Mouse (Mus musculus) kidney, postnatal 0 days (tissue): ENCODE measurements at regions not wholly inside any gene's neighbourhood (a gene's known extent, or its start where the extent isn't known, plus 50 kb on each side); places are given as distances from the start of the nearest gene placed in this dataset.

Source experiments
- ATAC-seq: fragments of 200-750 bp; cut with Nextera tagmentation; replicated peaks from 2 replicates; pipeline ENCODE4 v1.8.0; 2017; ENCODE audit warnings: low read depth, moderate number of reproducible peaks, moderate TSS enrichment, moderate library complexity; ENCODE audit not compliant: low FRiP score
- DNase-seq: peaks from one replicate; pipeline ENCODE4 v3.0.0-alpha.2; 2016; ENCODE audit warnings: low spot score
- H3K27ac ChIP-seq: fragments of 300-500 bp; sonication (generic); 2 replicates; pipeline ENCODE4 v1.5.1; 2014; ENCODE audit warnings: mild to moderate bottlenecking
- H3K27me3 ChIP-seq: fragments of 300-500 bp; sonication (generic); 2 replicates; pipeline ENCODE4 v1.6.1; 2014; ENCODE audit warnings: low read length, mixed read lengths; ENCODE audit not compliant: insufficient read depth
- H3K36me3 ChIP-seq: fragments of 300-500 bp; sonication (generic); 2 replicates; pipeline ENCODE4 v1.6.1; 2014; ENCODE audit warnings: low read length, mixed read lengths; ENCODE audit not compliant: insufficient read depth
- H3K4me1 ChIP-seq: fragments of 300-500 bp; sonication (generic); replicated peaks from 2 replicates; pipeline ENCODE4 v1.6.1; 2014; ENCODE audit warnings: antibody characterized with exemption, low read length, mixed read lengths; ENCODE audit not compliant: insufficient read depth
- H3K4me2 ChIP-seq: fragments of 300-500 bp; sonication (generic); 2 replicates; pipeline ENCODE4 v1.6.1; 2014; ENCODE audit warnings: mild to moderate bottlenecking, low read length, moderate library complexity, mixed read lengths
- H3K4me3 ChIP-seq: fragments of 300-500 bp; sonication (generic); replicated peaks from 2 replicates; pipeline ENCODE4 v1.5.1; 2014; ENCODE audit warnings: low read depth, low read length
- H3K9ac ChIP-seq: fragments of 300-500 bp; sonication (generic); 2 replicates; pipeline ENCODE4 v1.6.1; 2014; ENCODE audit warnings: low read depth, low read length
- H3K9me3 ChIP-seq: fragments of 300-500 bp; sonication (generic); replicated peaks from 2 replicates; pipeline ENCODE4 v1.6.1; 2016; ENCODE audit warnings: low read length, inconsistent platforms, mixed read lengths
- CTCF ChIP-seq: IDR thresholded peaks from 2 replicates; pipeline ENCODE4 v1.5.1; 2016; ENCODE audit warnings: antibody characterized with exemption, low read depth, mild to moderate bottlenecking, moderate library complexity
- WGBS: fragments of 180-500 bp; shearing (Covaris S2); extraction: QIAGEN DNeasy Blood & Tissue Kit; methylation state at CpG from one replicate; pipeline ENCODE4 v1.1.7; 2014; 5-methylcytosine and 5-hydroxymethylcytosine counted together

- H3K27ac ChIP-seq: no peak overlapping the region
- no peaks in the 10 kb centered on the region for H3K36me3 ChIP-seq
- DNase-seq (no peak), ATAC-seq (no peak)
- H3K27me3 ChIP-seq: peaks cover 82% of the 10 kb centered on the region
- H3K4me3 ChIP-seq: no peak overlapping the region
- H3K4me1 ChIP-seq: no peaks in the 10 kb centered on the region; the same call in 1 of the 2 replicates
- H3K4me2 ChIP-seq: no peak overlapping the region
- H3K9me3 ChIP-seq: no peaks in the 10 kb centered on the region
- TF ChIP-seq CTCF: no peak
- WGBS: 3% methylated on average over 12 of the region's 12 CpGs
- no peak overlapping the region for H3K9ac ChIP-seq
These were observed 157.4 kb upstream of the Cypt12 start for GRCm38 (mm10) chr3:17790816-17791215.

GRCm38 (mm10) chr3:17791381-17792320 is 156.6 kb upstream of the Cypt12 start:
- H3K27ac ChIP-seq: no peak overlapping the region
- ATAC-seq (no peak), DNase-seq (no peak)
- peaks cover 81% of the 10 kb centered on the region for H3K27me3 ChIP-seq
- H3K4me2 ChIP-seq: no peak overlapping the region
- no peaks in the 10 kb centered on the region; the same call in 1 of the 2 replicates for H3K4me1 ChIP-seq
- H3K9ac ChIP-seq: no peak overlapping the region
- WGBS: 18% methylated on average over 8 of the region's 8 CpGs
- no peak for TF ChIP-seq CTCF
- no peaks in the 10 kb centered on the region for H3K9me3 ChIP-seq
- no peak overlapping the region for H3K4me3 ChIP-seq
- H3K36me3 ChIP-seq: no peaks in the 10 kb centered on the region

- DNase-seq (no peak), ATAC-seq (no peak)
- Histone ChIP-seq H3K27me3 (peaks cover 81% of the 10 kb centered on the region), H3K36me3 (no peaks in the 10 kb centered on the region), H3K4me2 (no peak overlapping the region), H3K9ac (no peak overlapping the region), H3K27ac (no peak overlapping the region), H3K4me3 (no peak overlapping the region), H3K4me1 (no peaks in the 10 kb centered on the region), H3K9me3 (no peaks in the 10 kb centered on the region)
- no peak for TF ChIP-seq CTCF
- WGBS: 30% methylated on average over 2 of the region's 2 CpGs
These were observed 155.6 kb upstream of the Cypt12 start for GRCm38 (mm10) chr3:17792537-17793039.

- no peak overlapping the region for H3K4me2 ChIP-seq
These were observed 154.5 kb upstream of the Cypt12 start for GRCm38 (mm10) chr3:17793646-17794250.

GRCm38 (mm10) chr3:17794251-17795061 is 153.8 kb upstream of the Cypt12 start:
- DNase-seq: no peak
- Histone ChIP-seq H3K27me3 (peaks cover 68% of the 10 kb centered on the region), H3K4me3 (0 out of 2 replicates have a peak overlapping the region, but pooled peaks have one; percentile 4), H3K36me3 (no peaks in the 10 kb centered on the region), H3K4me2 (0 out of 2 replicates have a peak overlapping the region, but pooled peaks have one; percentile 6), H3K9me3 (no peaks in the 10 kb centered on the region), H3K4me1 (no peaks in the 10 kb centered on the region), H3K27ac (no peak overlapping the region), H3K9ac (no peak overlapping the region)
- under 1% methylated on average over 46 of the region's 46 CpGs for WGBS
- no peak for TF ChIP-seq CTCF
- ATAC-seq: no peak

More at GRCm38 (mm10) chr3:17793646-17794250, 154.5 kb upstream of the Cypt12 start:
- H3K9ac ChIP-seq: no peak overlapping the region
- ATAC-seq: no peak
- no peaks in the 10 kb centered on the region for H3K36me3 ChIP-seq
- TF ChIP-seq CTCF: no peak
- WGBS: under 1% methylated on average over 24 of the region's 24 CpGs
- H3K4me1 ChIP-seq: no peaks in the 10 kb centered on the region
- peaks cover 70% of the 10 kb centered on the region for H3K27me3 ChIP-seq
- no peak overlapping the region for H3K27ac ChIP-seq
- DNase-seq: no peak
- H3K4me3 ChIP-seq: no peak overlapping the region
- no peaks in the 10 kb centered on the region for H3K9me3 ChIP-seq
